Mouse (Mus musculus): ENCODE measurements around the gene Ankrd16.

- TF ChIP-seq CTCF (IDR thresholded peaks at IDR 0.05; ENCODE audit: control insufficient read depth, insufficient read depth, low read length) (no peak), POLR2A (IDR thresholded peaks at IDR 0.05; ENCODE audit: borderline replicate concordance, control insufficient read depth, low read depth, low read length) (no peak)
These were observed 38.9 kb upstream of the Ankrd16 start for GRCm38 (mm10) chr2:11738794-11739193.

Measured in bone marrow, adult 2 months (tissue).